Mouse (Mus musculus) kidney, adult 8-10 months (tissue): Measurements from ENCODE around the gene Trf.

Experiments used
- DNase-seq, 2 experiments: peaks; one replicate each; pipeline ENCODE4 v3.0.0; 2022

The Trf gene

GRCm38 (mm10) chr9:103230151-103230951 is at the start of gene Trf, which contains the start of gene Gm20425:
Trf (minus strand) TSS chr9:103230444.
Gm20425 (minus strand) TSS chr9:103230307.
- peak; percentile 32 to 47 for DNase-seq

- no peak for DNase-seq
Measured at GRCm38 (mm10) chr9:103276876-103277275, 46.6 kb upstream of the Trf start.

GRCm38 (mm10) chr9:103275676-103276075 is 45.4 kb upstream of the Trf start:
- no peak for DNase-seq

GRCm38 (mm10) chr9:103274819-103275218 is 44.6 kb upstream of the Trf start:
- no peak for DNase-seq

- DNase-seq, result no peak
Measured at GRCm38 (mm10) chr9:103271104-103271503, 40.9 kb upstream of the Trf start.

GRCm38 (mm10) chr9:103265778-103266177 is 35.5 kb upstream of the Trf start:
- DNase-seq, result no peak

- DNase-seq, result no peak
Measured at GRCm38 (mm10) chr9:103252906-103253305, 22.7 kb upstream of the Trf start.

GRCm38 (mm10) chr9:103248618-103249017 is 18.4 kb upstream of the Trf start:
- DNase-seq, result no peak

- no peak for DNase-seq
Measured at GRCm38 (mm10) chr9:103246526-103247168, 16.4 kb upstream of the Trf start.

GRCm38 (mm10) chr9:103243640-103244039 is 13.4 kb upstream of the Trf start:
- peak in 1 of 2 experiments; percentile 22 for DNase-seq

- DNase-seq, result peak in 1 of 2 experiments; percentile 18
Measured at GRCm38 (mm10) chr9:103241206-103241605, 11.0 kb upstream of the Trf start.

- DNase-seq, result no peak
Measured at GRCm38 (mm10) chr9:103239471-103239870, 9.2 kb upstream of the Trf start.

GRCm38 (mm10) chr9:103234565-103235165 is 4.4 kb upstream of the Trf start:
- peak in 1 of 2 experiments; percentile 12 for DNase-seq

- no peak for DNase-seq
Measured at GRCm38 (mm10) chr9:103234059-103234458, 3.8 kb upstream of the Trf start.

GRCm38 (mm10) chr9:103233006-103233395 is 2.8 kb upstream of the Trf start:
- no peak for DNase-seq

GRCm38 (mm10) chr9:103232232-103233005 is 2.2 kb upstream of the Trf start:
- DNase-seq, result no peak

- DNase-seq, result no peak
Measured at GRCm38 (mm10) chr9:103229037-103229867, 992 bp downstream of the Trf start.

GRCm38 (mm10) chr9:103228370-103229003 is 1.8 kb downstream of the Trf start:
- no peak for DNase-seq

- DNase-seq, result no peak
Measured at GRCm38 (mm10) chr9:103227760-103228159, 2.5 kb downstream of the Trf start.

- peak in 1 of 2 experiments; percentile 19 for DNase-seq
Measured at GRCm38 (mm10) chr9:103226806-103227205, 3.4 kb downstream of the Trf start.

- peak in 1 of 2 experiments; percentile 18 for DNase-seq
Measured at GRCm38 (mm10) chr9:103225464-103225863, 4.8 kb downstream of the Trf start.
